Mouse (Mus musculus) olfactory bulb, adult 2 months (tissue): Measurements from ENCODE around the gene Nav2. TPM values are rescaled to one million over a fixed set of nuclear protein-coding genes. Genes with fewer than 3 reads are reported as not detected.

Source experiments
- H3K27ac ChIP-seq: fragments of 200-500 bp; 2 replicates; pipeline ENCODE4 v1.5.1; 2012; ENCODE audit warnings: low read depth, low read length; ENCODE audit not compliant: insufficient read depth
- H3K4me1 ChIP-seq: fragments of 200-500 bp; 2 replicates; pipeline ENCODE4 v1.6.1; 2012; ENCODE audit warnings: low read length; ENCODE audit not compliant: control insufficient read depth, insufficient read depth
- H3K4me3 ChIP-seq: fragments of 200-500 bp; 2 replicates; pipeline ENCODE4 v1.5.1; 2012; ENCODE audit warnings: mild to moderate bottlenecking, low read depth, low read length, moderate library complexity; ENCODE audit not compliant: insufficient read depth
- CTCF ChIP-seq: fragments of 200-500 bp; IDR thresholded peaks from 2 replicates; pipeline ENCODE4 v1.5.1; 2012; ENCODE audit warnings: low read depth, mild to moderate bottlenecking, low read length, moderate library complexity; ENCODE audit not compliant: insufficient read depth
- POLR2A ChIP-seq: fragments of 200-500 bp; IDR thresholded peaks from 2 replicates; pipeline ENCODE4 v1.6.1; 2012; ENCODE audit warnings: mild to moderate bottlenecking, low read depth, low read length, moderate library complexity; ENCODE audit not compliant: insufficient read depth
- WGBS: fragments of 180-500 bp; shearing (Covaris S2); methylation state at CpG from one replicate; pipeline ENCODE4 v1.1.7; 2018; 5-methylcytosine and 5-hydroxymethylcytosine counted together
- polyA plus RNA-seq: library from polyadenylated mRNA; stranded (reverse); fragments of >200 nt; gene quantifications from 2 replicates; pipeline ENCODE4 v1.2.4, GENCODE M21; 2012; ENCODE audit warnings: low replicate concordance; ENCODE audit not compliant: missing spikeins, insufficient read depth, insufficient read length

Gene Nav2
- polyA plus RNA-seq, 1 experiment, result 57.3 TPM

DNA sequence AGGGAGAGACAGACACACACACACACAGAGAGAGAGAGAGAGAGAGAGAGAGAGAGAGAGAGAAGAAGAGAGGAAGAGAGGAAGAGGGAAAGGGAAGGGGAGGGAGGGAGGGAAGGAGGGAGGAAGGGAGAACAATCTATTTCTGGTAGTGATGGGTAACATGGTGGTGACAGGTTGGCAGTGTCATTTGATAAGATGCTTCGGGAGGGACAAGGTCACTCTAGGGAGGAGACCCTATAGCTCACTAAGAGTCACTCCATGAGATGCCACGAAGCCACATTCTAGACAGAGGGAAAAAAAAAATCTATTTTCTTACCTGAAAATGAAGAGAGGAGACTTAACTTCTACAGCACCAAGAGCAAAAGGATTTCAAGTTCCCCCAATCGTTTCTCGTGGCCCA lies 12.5 kb upstream of the Nav2 start:
- Histone ChIP-seq H3K27ac (no peak overlapping the region), H3K4me1 (peaks cover 34% of the 10 kb centered on the region), H3K4me3 (no peak overlapping the region)
- TF ChIP-seq CTCF (no peak), POLR2A (no peak)
- WGBS, result 88% methylated on average over 4 of the region's 4 CpGs

DNA sequence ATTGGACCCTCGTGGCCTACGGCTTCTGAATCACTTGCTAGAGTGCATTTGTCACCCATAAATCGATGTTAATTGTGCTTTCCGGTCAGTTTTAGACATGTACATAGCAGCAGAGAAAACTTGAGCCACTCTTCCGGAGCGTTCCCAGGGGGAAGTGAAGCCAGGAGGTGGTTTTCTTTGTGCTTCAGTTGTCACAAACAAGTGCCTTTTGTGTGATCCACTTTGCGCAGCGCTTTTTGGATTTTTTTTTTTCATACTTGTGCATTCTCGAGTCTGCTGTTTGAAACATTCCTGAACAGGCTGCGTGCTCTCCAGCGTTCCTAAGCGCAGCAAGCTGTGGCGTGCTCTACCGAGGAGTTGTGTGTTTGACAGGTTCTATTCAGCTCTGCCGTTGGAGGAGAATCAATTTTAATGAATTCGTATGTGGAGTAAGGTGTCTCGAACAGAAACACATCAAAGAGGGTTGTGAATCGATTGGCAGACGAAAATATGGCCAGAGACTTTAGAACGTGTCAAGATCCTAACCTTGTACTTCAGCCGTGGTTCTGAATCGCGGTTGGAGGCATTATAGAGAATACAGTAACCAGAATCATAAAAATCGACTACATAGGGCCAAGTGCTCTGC lies 10.9 kb upstream of the Nav2 start:
- H3K27ac ChIP-seq, result no peak overlapping the region
- peaks cover 39% of the 10 kb centered on the region for H3K4me1 ChIP-seq
- no peak overlapping the region for H3K4me3 ChIP-seq
- 44% methylated on average over 24 of the region's 24 CpGs for WGBS
- TF ChIP-seq CTCF, result no peak
- no peak for TF ChIP-seq POLR2A

DNA sequence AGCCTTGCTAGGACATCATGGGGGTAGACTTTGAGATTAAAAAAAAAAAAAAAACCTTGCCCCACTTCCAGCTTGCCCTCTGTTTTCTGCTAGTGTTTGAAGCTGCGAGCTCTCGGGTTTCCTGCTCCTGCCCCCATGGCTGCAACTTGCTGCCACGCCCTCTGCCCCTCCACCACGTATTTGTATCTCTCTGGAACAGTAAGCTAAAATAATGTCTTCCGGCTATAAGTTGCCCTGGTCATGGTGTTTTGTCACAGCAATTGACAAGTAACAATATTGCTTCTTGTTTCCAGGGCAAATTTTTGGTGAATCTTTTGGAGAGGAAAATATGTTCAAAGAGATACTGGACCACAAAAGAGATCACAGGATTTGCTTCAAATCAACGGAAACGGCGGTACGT lies 10.1 kb upstream of the Nav2 start:
- H3K4me1 ChIP-seq, result peaks cover 43% of the 10 kb centered on the region
- H3K27ac ChIP-seq, result no peak overlapping the region
- TF ChIP-seq CTCF (no peak), POLR2A (no peak)
- H3K4me3 ChIP-seq, result no peak overlapping the region
- WGBS, result 80% methylated on average over 9 of the region's 9 CpGs

DNA sequence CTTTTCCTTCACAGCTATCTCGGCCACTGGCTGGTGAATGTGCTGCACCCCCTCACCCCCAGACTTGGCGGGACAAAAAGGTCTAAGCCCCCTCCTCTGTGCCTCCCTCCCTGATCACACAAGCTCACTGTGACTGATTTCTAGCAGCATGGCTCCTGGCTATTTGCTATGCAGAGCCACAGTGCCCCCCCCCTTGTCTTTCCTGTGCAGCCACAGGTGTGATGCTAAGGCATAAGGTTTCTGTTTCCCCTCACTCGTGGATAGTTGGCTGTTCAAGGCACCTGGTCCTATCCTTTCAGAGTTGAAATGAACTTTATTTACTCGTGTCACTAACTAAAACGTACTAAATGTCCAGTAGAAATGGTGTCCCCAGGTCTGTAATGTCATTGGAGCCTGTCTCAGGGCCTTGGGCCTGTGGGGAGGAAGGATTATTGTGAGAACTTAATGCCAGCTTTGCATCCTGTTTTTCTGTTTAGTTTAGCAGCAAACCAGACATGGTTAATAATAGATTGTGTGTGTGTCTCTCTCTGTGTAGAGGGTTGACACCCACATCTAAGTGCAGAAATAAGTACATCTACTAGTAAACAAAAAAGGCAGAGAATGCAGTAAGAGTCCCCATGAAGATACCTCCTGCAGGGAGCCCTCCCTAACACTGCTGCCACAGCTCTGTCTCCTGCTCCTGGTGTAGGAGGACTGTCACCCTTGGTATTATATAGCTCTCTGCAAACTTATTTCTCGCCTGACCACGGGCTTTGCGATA lies 7.9 kb upstream of the Nav2 start:
- Histone ChIP-seq H3K4me3 (no peak overlapping the region), H3K4me1 (peaks cover 37% of the 10 kb centered on the region), H3K27ac (peak overlapping the region; percentile 88)
- WGBS, result 54% methylated on average over 8 of the region's 8 CpGs
- TF ChIP-seq CTCF (no peak), POLR2A (no peak)

DNA sequence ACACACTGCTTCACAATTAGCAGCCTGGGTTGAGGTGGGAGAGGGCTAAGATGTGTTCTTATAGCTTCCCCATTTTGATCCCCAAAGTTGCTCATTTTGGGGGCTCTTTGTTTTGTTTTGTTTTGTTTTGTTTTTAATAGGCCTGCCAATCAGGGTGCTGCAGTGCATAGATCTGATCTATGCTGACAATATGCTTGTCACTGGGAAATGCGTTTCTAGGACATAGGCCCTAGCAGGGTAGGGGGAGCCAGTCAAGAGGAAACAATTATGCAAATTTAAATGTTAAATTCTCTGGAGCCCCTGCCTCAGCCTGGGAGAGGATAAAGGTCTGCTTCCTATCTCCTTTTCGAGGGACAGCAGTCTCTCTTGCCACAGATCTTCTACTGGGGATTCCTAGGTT lies 6.1 kb upstream of the Nav2 start:
- no peak for TF ChIP-seq POLR2A
- TF ChIP-seq CTCF, result no peak
- H3K4me3 ChIP-seq, result no peak overlapping the region
- H3K4me1 ChIP-seq, result peaks cover 28% of the 10 kb centered on the region
- WGBS, result 60% methylated on average over 2 of the region's 2 CpGs
- no peak overlapping the region for H3K27ac ChIP-seq

DNA sequence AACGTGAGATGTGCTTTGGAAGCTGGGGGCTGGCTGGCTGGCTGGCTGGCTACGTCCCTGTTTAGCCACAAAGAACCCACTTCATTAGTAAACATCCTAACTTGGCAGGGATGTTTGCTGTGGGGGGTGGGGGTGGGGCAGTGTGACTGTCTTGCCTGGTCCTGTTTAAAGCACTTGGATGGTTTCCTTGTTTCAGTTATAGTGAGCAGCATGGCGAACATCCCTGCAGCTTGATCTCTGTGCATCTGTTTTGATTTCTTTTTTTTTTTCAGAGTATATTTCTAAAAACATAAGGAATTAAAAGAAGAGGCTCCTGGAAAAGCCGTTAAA lies 791 bp downstream of the Nav2 start:
- no peak overlapping the region for H3K27ac ChIP-seq
- TF ChIP-seq POLR2A (no peak), CTCF (no peak)
- no peak overlapping the region for H3K4me3 ChIP-seq
- WGBS, result 53% methylated on average over 4 of the region's 4 CpGs
- peaks cover 7% of the 10 kb centered on the region for H3K4me1 ChIP-seq

DNA sequence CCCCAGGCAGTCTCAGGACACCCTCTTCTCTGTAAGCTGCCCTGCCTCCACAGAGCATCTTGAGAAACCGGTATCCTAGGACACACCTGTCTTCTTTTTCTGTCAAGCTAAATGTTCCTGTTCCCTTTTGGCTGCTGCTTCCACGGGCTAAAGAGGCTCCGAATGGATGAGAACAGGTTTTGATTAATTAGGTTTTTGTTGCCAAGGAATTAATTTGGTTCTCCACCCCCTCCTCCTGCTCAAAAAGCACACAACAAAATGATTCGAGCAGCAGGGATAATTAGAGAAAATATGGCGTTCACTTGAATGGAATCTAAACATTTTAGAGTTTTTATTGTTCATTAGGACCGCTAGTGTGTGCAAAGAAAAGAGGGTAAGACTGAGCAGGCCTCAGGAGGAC lies 1.8 kb downstream of the Nav2 start:
- no peak overlapping the region for H3K4me3 ChIP-seq
- H3K4me1 ChIP-seq, result peaks cover 7% of the 10 kb centered on the region
- TF ChIP-seq CTCF (no peak), POLR2A (no peak)
- WGBS, result 42% methylated on average over 6 of the region's 6 CpGs
- no peak overlapping the region for H3K27ac ChIP-seq

DNA sequence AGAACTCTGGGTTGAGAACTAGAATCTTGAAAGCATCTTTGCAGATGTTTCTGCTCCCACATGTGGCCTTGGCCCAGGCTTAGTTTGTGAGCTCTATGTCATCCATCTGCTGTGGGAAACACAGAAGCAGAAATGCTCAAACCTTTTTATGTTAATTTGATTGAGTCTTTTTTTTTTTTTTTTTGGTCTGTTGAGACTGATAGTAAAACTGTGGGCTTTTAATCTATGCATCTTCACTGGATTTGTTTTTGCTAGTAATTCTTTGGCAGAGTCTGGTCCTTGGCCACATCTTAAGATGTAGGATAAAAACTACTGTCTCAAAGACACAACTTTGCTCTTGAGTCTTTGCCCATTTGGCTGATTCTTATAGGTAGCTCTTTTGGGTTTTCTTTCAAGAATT lies 2.6 kb downstream of the Nav2 start:
- no peak overlapping the region for H3K4me3 ChIP-seq
- peaks cover 10% of the 10 kb centered on the region for H3K4me1 ChIP-seq
- TF ChIP-seq POLR2A, result no peak
- TF ChIP-seq CTCF, result no peak
- H3K27ac ChIP-seq, result no peak overlapping the region

DNA sequence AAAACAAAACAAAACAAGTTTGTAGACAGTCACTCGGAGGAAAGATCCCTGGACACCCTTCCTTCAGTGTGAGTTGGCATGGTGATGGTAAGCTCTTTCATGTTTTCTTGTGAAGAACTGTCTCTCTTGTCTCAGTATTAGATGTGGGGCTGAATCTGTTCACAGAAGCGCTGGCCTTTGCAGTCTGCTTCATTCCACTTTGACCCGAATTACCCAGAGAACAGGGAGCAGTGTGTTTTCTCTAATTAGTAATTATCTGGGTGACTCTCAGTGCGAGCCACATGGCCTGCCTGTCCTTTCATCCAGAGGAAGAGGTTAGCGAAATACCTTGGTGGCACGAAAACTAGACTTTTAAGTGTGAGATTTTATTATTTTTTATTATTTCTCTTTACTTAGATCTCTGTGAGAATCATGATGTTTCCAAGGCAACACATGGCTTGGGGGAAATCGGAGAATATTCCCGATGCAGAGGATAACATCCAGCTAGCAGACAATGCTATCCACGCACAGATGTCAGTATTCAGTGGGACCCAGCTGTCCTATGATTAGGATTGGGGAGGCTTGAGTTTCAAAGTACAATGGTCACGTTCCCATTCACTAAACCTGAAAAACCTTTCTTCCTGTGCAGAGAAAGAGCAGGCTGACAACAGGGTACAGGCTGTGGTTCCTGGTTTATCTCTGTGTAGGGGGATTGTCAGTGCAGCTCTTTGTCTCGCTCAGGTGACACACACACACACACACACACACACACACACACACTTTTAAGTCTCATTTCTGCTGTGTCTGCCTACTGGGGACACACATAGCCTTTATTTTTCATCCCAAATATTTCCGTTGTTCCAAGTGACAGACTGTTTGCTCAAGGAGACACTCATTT lies 6.4 kb downstream of the Nav2 start:
- Histone ChIP-seq H3K4me3 (no peak overlapping the region), H3K4me1 (peaks cover 16% of the 10 kb centered on the region), H3K27ac (no peak overlapping the region)
- TF ChIP-seq POLR2A, result no peak
- no peak for TF ChIP-seq CTCF
- 57% methylated on average over 12 of the region's 12 CpGs for WGBS
